12 mouse cellular contexts compared by ENCODE assay signal in genomic region chr7:75627831-75628230, GRCm38 (mm10).
"Had no signal": no experiment of that assay in that cellular context is flagged by ENCODE, and none has a peak within 500 bp of the region (broad histone marks: within the 10 kb centered on the region; RNA-seq: fewer than 3 reads in every experiment).

No protein-coding gene starts in this region.

- DNase-seq: kidney, adult 9 months; kidney, postnatal 10 days; layer of hippocampus, adult 9-11 months; layer of hippocampus, postnatal 36 days; lung, adult 18-20 months; right cerebral cortex, postnatal 14 days; thymus, adult 18-20 months; thymus, postnatal 14 days had no signal

- H3K36me3 ChIP-seq: limb, embryonic 15.5 days; midbrain, embryonic 12.5 days; neural tube, embryonic 13.5 days had no signal

- H3K27me3 ChIP-seq: limb, embryonic 15.5 days; midbrain, embryonic 12.5 days; neural tube, embryonic 13.5 days had no signal

- H3K9me3 ChIP-seq: limb, embryonic 15.5 days; midbrain, embryonic 12.5 days; neural tube, embryonic 13.5 days had no signal

- H3K27ac ChIP-seq: limb, embryonic 15.5 days; midbrain, embryonic 12.5 days; neural tube, embryonic 13.5 days had no signal

- ATAC-seq: midbrain, embryonic 16.5 days had no signal

- H3K4me2 ChIP-seq: limb, embryonic 15.5 days; midbrain, embryonic 12.5 days; neural tube, embryonic 13.5 days had no signal

- H3K4me3 ChIP-seq: limb, embryonic 15.5 days; midbrain, embryonic 12.5 days; neural tube, embryonic 13.5 days had no signal

- H3K4me1 ChIP-seq: midbrain, embryonic 12.5 days had no signal

- H3K9ac ChIP-seq: limb, embryonic 15.5 days; midbrain, embryonic 12.5 days; neural tube, embryonic 13.5 days had no signal
